ENCODE assay signal across 9 mouse cellular contexts in genomic region chr2:72287142-72287541, GRCm38 (mm10). TPM values are rescaled to one million over a fixed set of nuclear protein-coding genes. Genes with fewer than 3 reads are reported as not detected.
A peak's percentile ranks its signal among the peaks of the same experiment; 100 is the strongest.
DNase-seq lines count a peak whose midpoint lies in the region; ATAC-seq and TF ChIP-seq lines count a peak whose summit lies in the region.
"Had no signal": no experiment of that assay in that cellular context is flagged by ENCODE, and none has a peak within 500 bp of the region (broad histone marks: within the 10 kb centered on the region; RNA-seq: fewer than 3 reads in every experiment).

No protein-coding gene starts in this region.

- peak; percentile 37 for ATAC-seq in common myeloid progenitor, adult 5-6 weeks (replicated peaks; ENCODE audit: low read depth, poor library complexity, severe bottlenecking)
- no peak for ATAC-seq in limb, embryonic 14.5 days (ENCODE audit: low FRiP score, low read depth)

- H3K27ac ChIP-seq in limb, embryonic 14.5 days (replicated peaks; ENCODE audit: low read depth, low read length), result no peak overlapping the region
- H3K27ac ChIP-seq: hindbrain, embryonic 15.5 days had no signal

- no peak overlapping the region for H3K9ac ChIP-seq in limb, embryonic 14.5 days (ENCODE audit: low read depth, low read length, severe bottlenecking)
- H3K9ac ChIP-seq: hindbrain, embryonic 15.5 days had no signal

- 0 out of 2 replicates have a peak overlapping the region, but pooled peaks have one; percentile 6 for H3K4me2 ChIP-seq in limb, embryonic 14.5 days (replicated peaks; ENCODE audit: low read depth, low read length, severe bottlenecking)

- 64% methylated on average over 4 of the region's 4 CpGs for WGBS in limb, embryonic 14.5 days

- H3K4me1 ChIP-seq in limb, embryonic 14.5 days (ENCODE audit: control insufficient read depth, insufficient read depth, low read length), result no peaks in the 10 kb centered on the region

- no peaks in the 10 kb centered on the region for H3K9me3 ChIP-seq in limb, embryonic 14.5 days (ENCODE audit: control insufficient read depth, low read length)
- H3K9me3 ChIP-seq: hindbrain, embryonic 15.5 days had no signal

- no peak for TF ChIP-seq POLR2A in limb, embryonic 14.5 days (IDR thresholded peaks at IDR 0.05; ENCODE audit: borderline replicate concordance, extremely low read depth, insufficient read depth, insufficient read length)

- H3K27me3 ChIP-seq in limb, embryonic 14.5 days (ENCODE audit: control insufficient read depth, insufficient read depth, low read length), result no peaks in the 10 kb centered on the region

- DNase-seq in kidney, adult 9 months, result peak; percentile 17
- DNase-seq in kidney, postnatal 4 days, result no peak
- DNase-seq in limb, embryonic 14.5 days (ENCODE audit: low spot score), result no peak
- DNase-seq in spleen, postnatal 10 days (ENCODE audit: low spot score in 2 of 2), result peak; percentile 68 to 83
- no peak for DNase-seq in cerebellum, postnatal 4 days (ENCODE audit: low spot score in 2 of 2)
- no peak for DNase-seq in gastrocnemius, postnatal 4 days (ENCODE audit: low spot score in 2 of 2)
- no peak for DNase-seq in thymus, postnatal 36 days

- H3K36me3 ChIP-seq in limb, embryonic 14.5 days (ENCODE audit: control insufficient read depth, insufficient read depth, low read length), result no peaks in the 10 kb centered on the region
- H3K36me3 ChIP-seq: hindbrain, embryonic 15.5 days had no signal

- H3K4me3 ChIP-seq in limb, embryonic 14.5 days (replicated peaks; ENCODE audit: low read length), result no peak overlapping the region

RNA-seq across cellular contexts. Expression of gene Map3k20, which starts 1.7 kb away (rescaled TPM):
- 49.6 and 66.9 TPM in 2 replicates for total RNA-seq in common myeloid progenitor, adult 5-6 weeks (2017)
- 13.4 and 14.6 TPM in 2 replicates for polyA plus RNA-seq in limb, embryonic 14.5 days (2012; rRNA removed)
- polyA plus RNA-seq in limb, embryonic 14.5 days (2014; fragmentation: Nextera tagmentation; extraction: Ambion mirVana), result 18.2 and 21.1 TPM in 2 replicates
- 100 to 1,000 TPM; 202 to 229 TPM for total RNA-seq in gastrocnemius, postnatal 4 days (2021)

Comparison
In these comparisons a context has a peak if more than half of its experiments do, and no peak if none do; other contexts are left out.
1. DNase-seq: peak in kidney, adult 9 months (single experiment) and spleen, postnatal 10 days (2 of 2); none in kidney, postnatal 4 days (0 of 2), limb, embryonic 14.5 days (single experiment), cerebellum, postnatal 4 days (0 of 2), gastrocnemius, postnatal 4 days (0 of 2) and thymus, postnatal 36 days (0 of 2).